Mouse (Mus musculus) mouse embryonic stem cell (cell line): ENCODE results near the gene Rgma.

ENCODE experiments used
- in situ Hi-C, 2 experiments: fragments of 300-500 bp; cut with MboI; formaldehyde crosslinking; loops; 1 replicate in 1 of 2; 3 replicates in 1 of 2; pipeline ENCODE4 v1.14.3; 2019 to 2020; ENCODE audit warnings: low sequenced_read_pairs in 2 of 2, low pct_unique_long_range_greater_than_20kb in 1 of 2, mixed read lengths in 1 of 2; ENCODE audit not compliant: unreplicated experiment in 1 of 2

Rgma gene

DNA sequence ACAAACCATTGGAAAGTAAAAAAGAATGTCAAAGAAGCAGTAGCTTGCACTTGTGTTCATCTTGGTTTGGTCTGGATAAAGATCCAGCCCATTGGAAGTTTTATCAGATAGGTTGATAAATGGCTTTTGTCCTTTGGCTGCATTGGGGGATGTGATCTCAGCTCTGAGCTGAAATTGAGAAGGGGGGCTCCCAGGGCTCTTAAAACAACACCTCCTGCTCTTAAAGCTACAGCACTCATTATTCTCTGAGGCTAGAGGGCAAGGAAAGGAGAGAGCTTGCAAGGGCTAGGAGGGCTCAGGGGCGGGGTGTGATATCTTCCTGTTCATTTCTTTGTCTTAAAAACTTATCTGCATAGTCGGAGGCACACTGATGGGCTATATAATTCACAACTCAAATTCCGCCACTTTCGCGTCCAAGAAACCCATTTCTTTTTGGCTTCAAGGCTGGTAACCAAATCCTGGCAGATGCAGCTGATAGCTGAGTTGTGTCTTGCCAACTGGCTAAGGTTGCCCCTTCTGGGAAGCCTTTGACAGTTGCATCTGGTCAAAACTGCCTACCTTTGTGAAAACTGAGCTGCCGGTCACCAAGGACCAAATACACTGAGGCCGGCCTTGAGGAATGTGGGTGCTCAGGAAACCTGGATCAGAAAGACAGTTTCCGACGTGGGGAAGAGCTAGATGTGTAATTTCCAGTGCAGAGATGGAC is 18.2 kb downstream of the Rgma start:
- in situ Hi-C loops: no loop called here

DNA sequence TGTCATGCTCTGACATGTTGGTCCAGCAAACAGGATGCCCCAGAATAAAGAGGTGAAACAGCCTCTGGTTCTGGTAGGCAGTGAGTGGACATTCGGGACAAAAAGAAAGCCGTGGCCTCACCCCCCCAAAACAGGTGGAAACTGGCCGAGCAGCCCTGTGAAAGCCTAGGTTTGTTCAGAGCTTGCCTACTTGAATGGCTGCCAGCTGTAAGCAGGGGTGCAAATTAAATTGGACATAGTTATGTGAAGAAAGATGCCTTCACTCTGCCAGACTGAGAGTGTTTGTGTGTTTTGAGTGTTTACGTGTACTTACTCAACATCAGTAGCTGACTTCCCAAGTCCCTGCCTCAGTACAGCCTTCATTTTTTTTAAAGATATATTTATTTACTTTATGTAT is 18.7 kb downstream of the Rgma start:
- in situ Hi-C loops: no loop called here

DNA sequence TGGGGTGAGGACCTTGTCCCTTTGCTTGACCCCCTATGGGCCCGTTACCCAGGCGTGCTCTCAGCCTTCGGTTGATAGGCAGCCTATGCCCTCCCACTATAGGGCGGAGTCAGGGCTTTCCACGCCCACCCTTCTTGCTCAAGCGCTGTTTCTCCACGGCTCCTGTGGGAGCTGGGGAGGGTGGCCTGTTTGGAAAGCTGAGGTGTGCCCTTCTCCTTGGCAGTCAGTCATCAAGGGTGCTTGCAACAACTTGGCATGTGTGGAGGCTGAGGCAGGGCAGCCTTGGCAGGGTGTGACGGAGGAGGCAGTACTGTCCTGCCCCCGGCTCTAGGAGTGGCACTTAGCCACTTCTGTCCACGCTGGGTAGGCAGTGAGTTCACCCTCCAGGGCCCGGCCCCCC is 23.0 kb downstream of the Rgma start:
- in situ Hi-C loops: no loop called here

DNA sequence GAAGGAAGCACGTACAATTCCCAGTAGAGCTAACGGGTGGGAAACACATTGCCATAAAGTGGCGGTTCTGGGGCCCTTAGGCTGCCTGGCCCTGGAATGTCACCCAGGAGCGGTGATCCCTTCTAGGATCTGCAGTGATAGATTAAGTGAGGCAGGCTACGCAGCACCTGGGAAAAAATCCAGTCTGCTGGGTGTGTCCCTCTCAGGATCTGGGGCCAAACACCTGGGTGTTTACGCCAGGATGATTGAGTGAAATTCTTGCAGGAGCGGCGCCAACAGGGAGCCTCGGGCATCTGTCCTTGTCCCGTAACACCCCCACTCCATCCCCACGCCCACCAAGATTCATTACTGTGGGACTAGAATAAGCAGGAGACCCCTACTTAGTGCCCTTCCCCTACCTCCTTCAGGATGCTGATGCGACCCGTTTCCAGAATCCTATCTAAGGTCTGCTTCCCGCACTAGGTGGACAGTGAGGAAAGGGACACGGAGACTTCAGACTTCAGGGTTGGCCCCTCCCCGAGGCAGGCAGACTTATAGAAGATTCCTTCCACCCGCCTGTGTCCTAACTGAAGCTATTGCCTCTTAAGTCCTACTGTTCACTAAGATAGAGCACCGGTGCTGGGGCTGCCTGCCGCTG is 23.6 kb downstream of the Rgma start:
- in situ Hi-C loops: no loop called here

DNA sequence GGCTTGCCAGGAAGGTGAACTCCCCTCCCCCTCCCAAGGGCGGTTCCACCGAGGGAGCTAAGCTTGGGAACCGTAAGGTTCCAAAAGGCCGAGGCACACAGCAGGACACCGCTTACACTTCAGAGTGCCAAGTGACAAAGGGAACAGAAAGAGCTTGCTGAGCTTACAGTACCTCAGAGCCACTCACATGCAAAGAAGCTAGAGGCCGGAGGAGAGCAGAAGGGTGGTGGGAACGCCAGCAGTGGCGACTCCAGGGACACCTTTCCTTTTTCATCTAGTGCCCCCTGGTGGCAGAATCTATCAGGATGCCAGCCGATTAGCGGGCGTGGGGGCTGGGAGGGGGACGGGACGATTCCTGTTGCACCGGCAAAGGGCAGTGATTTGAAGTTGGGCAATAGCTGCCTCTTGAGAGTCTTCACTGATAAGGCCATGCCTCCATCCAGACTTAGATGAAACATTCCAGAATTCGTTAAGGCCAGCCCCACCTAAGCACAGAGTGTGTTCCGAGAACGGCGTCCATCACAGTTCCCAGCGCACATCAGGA is 24.3 kb downstream of the Rgma start:
- in situ Hi-C loops: no loop called here

DNA sequence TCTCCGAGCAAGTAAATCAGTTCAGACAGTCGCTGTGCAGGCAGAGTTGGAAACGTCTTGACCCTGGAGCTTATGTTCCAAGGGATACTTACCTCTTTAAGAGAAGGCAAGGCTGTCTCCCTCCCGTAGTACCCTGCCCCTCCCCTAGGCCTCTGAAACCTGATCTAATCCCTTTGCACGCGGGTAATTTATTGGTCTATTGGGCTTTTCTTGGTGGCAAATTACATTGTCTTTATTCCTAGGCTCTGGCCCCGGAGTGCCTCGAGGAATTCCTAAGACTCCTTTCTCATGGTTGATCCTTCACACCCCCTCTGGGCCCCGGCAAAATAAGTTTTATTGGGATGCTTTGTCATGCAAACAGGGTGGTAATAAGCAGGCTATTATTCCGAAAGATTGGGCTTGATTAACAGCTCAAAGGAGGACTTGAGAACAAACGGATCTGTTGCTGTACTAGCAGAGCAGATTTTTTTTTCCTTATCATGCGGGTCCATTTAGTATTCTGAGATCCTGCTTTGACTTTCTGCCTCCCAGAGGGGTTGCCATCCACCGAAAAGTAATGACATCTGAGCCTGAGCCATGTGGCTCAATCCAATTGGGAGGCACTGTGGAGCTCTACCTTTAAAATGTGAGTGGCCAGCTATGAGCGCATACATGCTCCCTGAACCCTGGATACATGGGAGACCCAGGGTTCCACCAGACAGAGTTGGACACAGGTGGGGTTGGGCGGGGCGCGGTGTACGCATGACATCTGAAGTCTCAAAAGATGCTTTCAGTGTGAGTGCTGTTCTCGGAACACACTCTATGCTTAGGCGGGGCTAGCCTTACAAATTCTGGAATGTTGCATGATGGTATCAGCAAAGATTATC is 25.0 kb downstream of the Rgma start:
- in situ Hi-C loops: no loop called here

DNA sequence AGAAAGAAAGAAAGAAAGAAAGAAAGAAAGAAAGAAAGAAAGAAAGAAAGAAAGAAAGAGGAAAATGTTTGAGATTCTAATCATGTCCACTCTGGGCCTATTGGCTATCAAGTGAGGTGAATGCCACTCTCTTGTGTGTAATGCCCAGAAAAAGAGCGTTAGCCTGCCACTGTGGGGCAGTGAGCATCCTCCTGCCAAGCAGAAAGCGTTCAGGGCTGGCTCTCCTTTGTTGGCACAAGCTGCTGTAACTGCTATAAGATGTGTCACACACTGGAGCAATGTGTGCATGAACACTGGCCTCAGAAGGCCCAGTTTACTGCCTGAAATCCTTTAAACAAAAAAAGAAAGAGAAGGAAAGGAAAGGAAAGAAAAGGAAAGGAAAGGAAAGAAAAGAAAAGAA is 26.8 kb downstream of the Rgma start:
- in situ Hi-C loops: no loop called here

DNA sequence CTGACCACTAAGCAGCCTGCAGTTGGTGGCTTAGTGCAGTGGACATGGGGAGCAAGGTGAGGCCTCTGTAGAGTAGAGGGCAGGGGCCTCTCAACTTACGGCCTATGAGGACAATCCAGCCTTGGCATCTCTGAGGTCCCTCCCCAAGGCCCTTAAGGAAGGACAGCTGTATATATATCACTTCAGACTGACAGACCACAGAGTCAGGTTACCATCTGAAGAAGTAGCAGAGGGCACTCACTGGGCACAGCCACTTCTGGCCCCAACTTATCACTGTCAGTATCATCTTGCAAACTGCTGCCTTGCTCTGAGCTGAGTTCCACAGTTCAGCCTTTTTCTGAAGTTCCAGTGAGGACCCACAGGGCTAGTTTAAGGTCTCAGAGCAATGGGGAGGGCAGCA is 27.4 kb downstream of the Rgma start:
- in situ Hi-C loops: no loop called here

DNA sequence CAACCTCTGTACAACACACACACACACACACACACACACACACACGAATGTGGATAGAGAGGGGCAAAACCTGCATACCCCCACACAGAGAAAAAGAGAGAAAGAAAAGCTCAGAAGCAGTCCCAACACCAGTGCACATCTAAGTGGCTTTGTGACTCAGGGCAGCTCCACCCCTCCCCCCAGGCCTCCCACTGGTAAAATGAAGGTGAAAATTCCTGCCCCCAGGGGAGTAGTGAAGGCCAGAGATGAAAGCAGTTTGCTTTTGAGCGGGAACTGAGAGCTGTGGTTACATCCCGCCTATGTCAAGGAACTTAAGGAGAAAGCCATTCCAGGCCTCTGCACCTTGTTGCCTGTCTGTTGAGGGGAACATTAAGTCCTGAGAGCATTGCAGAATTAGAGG is 28.2 kb downstream of the Rgma start:
- in situ Hi-C loops: no loop called here

DNA sequence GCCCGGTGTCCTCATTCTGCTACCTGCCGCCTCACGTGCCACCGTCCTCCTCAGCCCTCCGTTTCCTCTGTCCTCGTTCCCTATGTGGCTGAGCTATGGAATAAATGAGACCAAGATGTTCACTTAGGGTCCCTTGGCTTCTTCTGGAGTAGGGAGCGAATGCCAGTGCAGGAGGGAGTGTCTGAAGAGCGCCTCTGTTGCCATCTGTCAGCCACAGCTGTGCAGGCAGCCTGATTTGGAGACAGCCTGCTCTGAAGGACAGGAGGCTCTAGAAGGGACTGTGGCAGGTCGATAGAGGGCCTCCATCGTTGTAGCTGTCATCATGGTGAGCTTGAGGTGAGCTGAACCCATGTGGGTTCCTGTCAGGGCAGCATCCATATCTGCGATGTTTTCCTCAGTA is 30.2 kb downstream of the Rgma start:
- in situ Hi-C loops: no loop called here

DNA sequence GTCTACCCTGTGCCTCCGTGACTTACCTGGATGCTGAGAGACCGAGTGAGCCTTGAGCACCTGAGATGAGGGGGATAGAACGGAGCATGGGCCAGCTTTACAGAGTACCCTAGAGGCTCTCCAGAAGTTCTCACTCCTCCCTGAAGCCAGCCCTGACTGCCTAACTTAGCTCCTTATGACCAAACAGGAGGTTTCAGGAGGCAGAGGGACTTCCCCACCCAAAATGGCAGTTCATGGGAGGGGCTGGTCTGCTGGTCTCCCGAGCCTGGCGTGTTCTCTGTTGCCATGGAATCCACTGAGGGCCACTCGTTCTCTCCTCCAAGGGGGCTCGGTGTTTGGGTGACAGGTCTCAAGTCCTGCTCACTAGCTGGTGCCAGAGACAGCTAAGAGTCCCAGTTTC is 36.2 kb downstream of the Rgma start:
- in situ Hi-C loops: no loop called here

DNA sequence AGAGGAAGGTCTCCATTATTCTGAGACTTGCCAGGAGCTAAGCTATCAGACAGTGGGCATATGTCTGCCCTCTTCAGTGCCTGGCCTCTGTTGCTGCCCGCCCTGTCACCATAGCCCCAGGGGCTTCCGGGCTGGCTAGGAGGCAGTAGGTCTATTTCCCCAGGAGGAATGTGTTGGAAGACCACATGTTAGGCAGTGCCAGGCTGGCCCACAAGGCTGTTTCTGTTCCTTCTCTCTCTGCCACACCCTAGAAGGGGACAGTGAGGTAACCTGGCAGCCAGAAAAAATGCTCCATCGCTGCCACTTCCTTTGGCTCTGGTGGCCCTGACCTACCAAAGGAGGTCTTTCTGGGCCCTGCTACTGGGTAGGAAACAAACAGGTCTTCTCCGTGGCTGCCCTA is 36.7 kb downstream of the Rgma start:
- in situ Hi-C loops: no loop called here

DNA sequence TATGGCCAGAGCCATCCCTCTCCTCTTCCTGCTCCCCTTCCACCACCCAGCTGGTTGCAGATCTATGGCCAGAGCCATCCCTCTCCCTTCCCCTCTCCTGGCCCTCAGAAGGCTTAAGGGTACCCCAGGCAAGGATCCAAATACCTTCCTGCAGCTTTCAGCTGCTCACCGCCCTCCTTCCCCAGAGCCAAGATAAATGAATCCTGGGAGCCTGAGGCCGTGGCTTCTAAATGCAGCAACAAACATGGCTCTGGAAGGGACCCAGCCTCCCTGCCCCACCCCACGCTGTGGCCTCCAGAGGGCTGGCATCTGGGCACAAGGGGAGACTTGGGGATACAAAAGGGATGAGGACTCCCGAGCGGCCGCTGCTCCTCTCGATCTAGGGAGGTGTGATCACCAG is 37.1 kb downstream of the Rgma start:
- in situ Hi-C loops: no loop called here

DNA sequence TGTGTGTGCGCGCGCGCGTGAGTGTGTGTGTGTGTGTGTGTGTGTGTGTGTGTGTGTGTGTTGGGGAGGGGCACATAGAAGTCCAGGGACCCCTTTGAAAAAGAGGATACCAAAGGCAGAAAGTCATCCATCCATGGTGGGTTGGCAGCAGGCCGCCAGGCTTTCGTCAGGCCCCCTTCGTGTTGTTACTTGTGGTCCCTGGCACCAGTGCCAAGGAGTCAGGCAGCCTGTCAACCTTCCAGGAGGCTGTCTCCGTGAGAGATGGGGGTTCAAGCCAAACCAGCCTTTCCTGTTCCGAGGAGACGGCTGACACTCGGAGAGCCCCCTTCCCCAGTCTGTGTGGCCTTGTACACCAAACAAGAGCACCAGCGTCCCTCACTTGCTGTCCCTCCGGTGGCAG is 38.9 kb downstream of the Rgma start:
- in situ Hi-C loops: no loop called here

DNA sequence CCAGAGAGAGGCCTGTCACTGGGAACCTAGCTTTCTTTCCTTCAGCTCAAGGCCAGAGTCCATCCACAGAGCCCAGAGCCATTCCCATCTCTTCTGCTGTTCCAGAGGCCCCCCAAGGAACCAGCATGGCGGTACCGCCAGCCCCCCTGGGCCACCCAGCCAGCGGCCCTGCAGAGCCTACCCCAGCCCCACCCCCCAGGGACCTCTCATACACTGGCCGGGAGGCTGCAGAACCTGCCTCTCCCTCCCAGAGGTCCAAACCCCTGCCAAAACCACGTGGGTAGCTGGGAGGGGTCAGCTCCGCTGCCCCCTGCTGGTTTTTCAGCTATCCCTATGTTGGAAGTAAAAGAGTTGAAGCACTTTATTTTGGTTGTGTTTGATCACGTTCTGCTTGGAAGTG is 44.1 kb downstream of the Rgma start:
- in situ Hi-C loops: no loop called here

DNA sequence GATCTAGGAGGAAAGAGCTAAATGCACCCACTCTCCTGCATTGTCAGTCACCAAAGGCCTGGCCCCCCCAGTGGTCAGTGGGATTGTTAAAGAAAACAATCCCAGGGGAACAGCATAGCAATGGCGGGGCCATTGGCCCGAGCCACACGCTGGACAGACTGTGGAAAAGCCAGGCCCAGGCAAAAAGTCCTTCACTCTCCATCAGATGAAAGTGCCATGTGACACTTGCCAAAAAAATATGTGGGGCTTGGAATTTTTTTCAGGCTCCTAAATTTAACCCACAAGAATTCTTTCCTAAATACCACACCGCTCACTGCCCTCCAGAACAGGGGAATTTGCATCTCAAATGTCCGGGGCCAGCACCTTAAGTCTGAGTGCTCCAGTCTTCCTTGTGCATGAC is 45.5 kb downstream of the Rgma start:
- in situ Hi-C loops: loop anchor here (5.0 to 10.0 kb wide), 4 partner anchors 214 to 1029 kb away; no protein-coding TSS in a partner anchor

DNA sequence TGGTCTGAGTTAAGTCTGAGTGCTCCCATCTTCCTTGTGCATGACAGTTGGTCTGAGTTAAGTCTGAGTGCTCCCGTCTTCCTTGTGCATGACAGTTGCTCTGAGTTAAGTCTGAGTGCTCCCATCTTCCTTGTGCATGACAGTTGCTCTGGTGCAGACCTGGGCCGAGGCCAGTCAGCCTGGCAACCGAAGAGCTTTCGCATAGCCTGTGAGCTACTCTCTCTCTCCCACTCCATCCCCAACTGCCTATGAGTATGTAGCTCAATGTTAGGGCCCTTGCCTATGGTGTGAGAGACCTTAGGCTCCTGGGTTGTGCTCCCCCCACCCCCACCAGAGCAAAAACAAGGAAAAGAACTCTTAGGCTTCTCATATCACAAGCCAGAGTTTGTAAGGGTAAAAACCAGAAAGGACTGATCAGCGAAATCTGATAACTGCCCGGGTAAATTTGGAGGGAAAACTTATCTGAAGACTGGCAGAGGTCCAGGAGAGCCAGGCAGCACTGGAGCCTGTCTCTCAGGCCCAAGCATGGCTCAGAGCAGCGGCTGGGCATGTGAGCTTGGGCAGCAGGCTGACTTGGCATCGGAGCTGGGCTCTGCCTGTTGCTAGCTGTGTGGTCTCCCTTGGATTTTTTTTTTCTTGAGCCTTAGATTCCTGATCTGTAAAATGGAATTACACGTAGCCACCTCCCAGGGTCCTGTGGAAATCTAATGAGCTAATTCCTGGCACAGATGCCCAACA is 46.1 kb downstream of the Rgma start:
- in situ Hi-C loops: loop anchor here (5.0 to 10.0 kb wide), 4 partner anchors 213 to 1029 kb away; no protein-coding TSS in a partner anchor

DNA sequence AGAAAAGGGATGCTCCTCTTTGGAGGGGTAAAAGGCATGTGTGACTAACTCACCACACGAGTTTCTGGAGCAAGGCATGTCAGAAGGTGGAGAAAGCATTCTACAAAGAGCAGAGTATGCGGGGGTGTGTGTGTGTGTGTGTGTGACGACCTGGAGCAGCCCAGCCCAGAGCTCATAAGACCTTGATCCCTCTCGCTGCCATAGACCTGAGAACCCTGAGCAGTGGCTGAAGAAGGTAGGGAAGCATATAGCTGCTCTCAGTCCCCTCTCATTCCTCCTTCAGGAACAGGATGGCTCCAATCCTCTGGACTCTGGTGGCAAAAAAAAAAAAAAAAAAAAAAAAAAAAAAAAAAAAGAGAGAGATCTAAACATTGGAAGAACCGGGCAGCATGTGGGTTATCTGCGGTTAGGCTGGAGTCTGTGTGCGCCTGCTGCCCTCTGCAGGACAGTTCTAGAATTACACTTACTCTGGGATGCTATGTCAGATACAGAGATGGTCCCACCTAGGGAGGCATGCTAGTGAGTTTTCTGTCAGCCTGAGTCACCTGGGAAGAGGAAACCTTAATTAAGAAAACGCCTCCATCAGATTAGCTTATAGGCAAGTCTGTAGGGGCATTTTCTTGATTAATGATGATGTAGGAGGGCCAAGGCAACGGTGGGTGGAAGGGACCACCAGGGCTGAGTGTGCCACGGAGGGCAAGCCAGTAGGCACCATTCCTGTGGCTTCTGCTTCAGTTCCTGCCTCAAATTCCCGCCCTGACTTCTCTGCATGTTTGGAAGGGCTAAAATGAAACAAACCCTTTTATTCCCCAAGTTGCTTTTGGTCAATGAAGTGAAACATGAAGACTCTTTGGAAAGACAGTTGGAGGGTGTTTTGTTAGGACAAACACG is 47.2 kb downstream of the Rgma start:
- in situ Hi-C loops: loop anchor here (5.0 to 10.0 kb wide), 4 partner anchors 212 to 1030 kb away; no protein-coding TSS in a partner anchor
